8 mouse cellular contexts compared by ENCODE assay signal in the genomic region with DNA sequence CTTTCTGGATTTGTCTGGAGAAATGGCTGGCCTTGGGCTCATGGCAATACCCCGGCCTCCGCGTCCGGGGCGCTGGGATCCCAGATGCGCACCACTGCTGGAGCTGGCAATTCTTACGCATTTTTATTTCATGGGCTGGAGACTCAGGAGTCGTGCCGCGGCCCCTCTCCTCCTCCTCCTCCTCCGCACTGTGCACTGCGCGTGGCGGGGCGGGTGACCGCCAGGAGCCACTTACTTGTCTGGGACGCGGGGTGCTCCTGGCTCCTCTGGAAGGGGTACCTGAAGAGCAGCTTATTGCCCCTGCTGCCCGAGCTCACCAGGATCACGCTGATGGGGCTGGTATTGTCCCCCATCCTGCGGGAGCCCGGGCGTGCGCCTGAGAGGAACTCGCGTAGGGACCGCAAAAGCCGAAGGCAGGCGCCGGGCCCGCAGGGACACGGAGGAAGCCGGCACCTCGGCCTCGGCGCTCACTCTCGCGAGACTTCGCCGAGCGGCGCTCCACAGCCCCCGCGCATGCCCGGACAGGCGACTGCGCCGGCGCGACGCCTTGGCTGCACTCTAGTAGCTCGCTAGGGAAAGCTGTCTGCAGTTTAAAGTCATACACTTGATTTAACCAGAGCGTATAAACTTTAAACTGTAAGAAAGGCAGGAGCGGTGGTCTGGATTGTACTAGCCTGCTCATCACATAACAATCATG. TPM values are rescaled to one million over a fixed set of nuclear protein-coding genes. Genes with fewer than 3 reads are reported as not detected.
DNase-seq lines count a peak whose midpoint lies in the region; ATAC-seq lines count a peak whose summit lies in the region.

A gene (minus strand): TSS at position 520 of the 697 bp plus-strand sequence.

- DNase-seq in NIH3T3 (ENCODE audit: low read depth) = peak; percentile 98
- DNase-seq in cerebellum, postnatal 10 days = peak; percentile 97 to 98
- DNase-seq in frontal cortex, postnatal 14 days (ENCODE audit: low spot score in 2 of 2) = peak; percentile 91 to 95
- DNase-seq in layer of hippocampus, postnatal 25 days (ENCODE audit: extremely low spot score in 1 of 2, low spot score in 1 of 2) = peak; percentile 92 to 96
- DNase-seq in lung, postnatal 25 days (ENCODE audit: low spot score) = peak; percentile 97
- peak; percentile 97 for DNase-seq in retina, embryonic 14.5 days (ENCODE audit: low spot score)
- DNase-seq in thymus, postnatal 4 days = peak; percentile 98

- H3K4me2 ChIP-seq in hindbrain, embryonic 13.5 days = peak within 1 kb of the TSS; percentile 62

- peaks cover 4% of the 10 kb centered on the region for H3K36me3 ChIP-seq in hindbrain, embryonic 13.5 days

- peak within 1 kb of the TSS; percentile 78 for H3K4me3 ChIP-seq in hindbrain, embryonic 13.5 days

- H3K9me3 ChIP-seq in hindbrain, embryonic 13.5 days = no peaks in the 10 kb centered on the region

- peak; percentile 99 for ATAC-seq in hindbrain, embryonic 13.5 days (ENCODE audit: low FRiP score)

- peak within 1 kb of the TSS; percentile 97 for H3K27ac ChIP-seq in hindbrain, embryonic 13.5 days

- peaks cover 16% of the 10 kb centered on the region for H3K4me1 ChIP-seq in hindbrain, embryonic 13.5 days (replicated peaks)

- peak within 1 kb of the TSS; percentile 97 for H3K9ac ChIP-seq in hindbrain, embryonic 13.5 days

- H3K27me3 ChIP-seq in hindbrain, embryonic 13.5 days = peaks cover 9% of the 10 kb centered on the region

- under 1% methylated on average over 54 of the region's 54 CpGs for WGBS in hindbrain, embryonic 13.5 days

RNA-seq across cellular contexts. Expression of the gene that starts here (rescaled TPM):
- 43.5 and 51.8 TPM in 2 replicates for polyA plus RNA-seq in hindbrain, embryonic 13.5 days (2015; fragmentation: Nextera tagmentation; extraction: Ambion mirVana)
- 10 to 100 TPM; 49.1 to 67.0 TPM for total RNA-seq in layer of hippocampus, postnatal 25 days (2021)

Comparison
In these comparisons a context has a peak if more than half of its experiments do, and no peak if none do; other contexts are left out.
1. Peak in every context shown above with its lines: DNase-seq, ATAC-seq, H3K4me3 ChIP-seq and H3K27ac ChIP-seq.